Mouse (Mus musculus): ENCODE results near the gene Olfml2a.

- no peak for TF ChIP-seq CTCF (IDR thresholded peaks at IDR 0.05; ENCODE audit: low read depth)
- no peak for TF ChIP-seq EP300 (IDR thresholded peaks at IDR 0.05; ENCODE audit: low read depth)
These were observed 21.5 kb downstream of the Olfml2a start for GRCm38 (mm10) chr2:38953152-38953883.
